Mouse (Mus musculus): Measurements from ENCODE around the gene Anapc7.

Anapc7 gene

DNA sequence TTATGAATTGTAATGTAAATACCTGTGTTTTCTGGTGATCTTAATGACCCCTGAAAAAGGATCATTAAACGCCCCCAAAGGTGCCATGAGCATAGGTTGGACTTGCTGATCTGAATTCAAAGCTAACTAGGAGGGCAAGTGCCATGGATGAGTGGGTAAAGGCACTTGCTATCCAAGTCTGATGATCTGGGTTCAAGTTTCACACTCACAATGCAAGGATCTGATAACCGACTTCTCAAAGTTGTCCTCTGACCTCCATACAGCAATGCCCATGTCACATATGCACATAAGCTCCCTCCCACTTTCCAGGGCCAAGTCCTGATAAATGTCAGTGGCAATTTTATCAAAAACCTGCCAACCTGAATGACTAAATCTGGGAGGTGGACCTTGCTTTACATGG lies 71.5 kb downstream of the Anapc7 start:
- no peak for DNase-seq (ENCODE audit: low read depth, low spot score)

DNA sequence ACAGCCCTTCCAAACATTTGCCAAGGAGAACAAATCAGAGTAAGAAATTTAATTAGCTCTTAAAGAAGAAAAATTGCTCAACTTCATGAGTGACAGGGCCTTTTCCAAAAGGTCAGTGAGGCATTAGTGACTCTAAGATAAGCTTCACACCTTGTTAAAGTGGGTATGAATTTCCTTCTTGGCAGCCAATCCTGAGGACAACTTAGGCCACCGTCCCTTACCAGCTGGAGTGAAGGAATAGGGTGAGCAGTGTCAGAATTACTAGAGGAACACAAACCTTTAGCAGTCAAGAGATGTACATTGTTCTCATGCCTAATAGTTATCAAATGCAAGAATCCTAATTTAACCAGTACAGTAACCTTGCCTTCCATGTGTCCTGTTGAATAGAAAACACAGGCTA lies 73.0 kb downstream of the Anapc7 start:
- DNase-seq (ENCODE audit: low read depth, low spot score), result no peak
